Mouse (Mus musculus): Measurements from ENCODE around the gene Tubd1. TPM values are rescaled to one million over a fixed set of nuclear protein-coding genes. Genes with fewer than 3 reads are reported as not detected.

The Tubd1 gene
- 5.3 TPM for polyA plus RNA-seq (2014; fragmentation: Illumina TruSeq; extraction: RNeasy Lipid Tissue Mini Kit (QIAGEN cat#74804); ENCODE audit: insufficient read depth, low read depth, low replicate concordance)

DNA sequence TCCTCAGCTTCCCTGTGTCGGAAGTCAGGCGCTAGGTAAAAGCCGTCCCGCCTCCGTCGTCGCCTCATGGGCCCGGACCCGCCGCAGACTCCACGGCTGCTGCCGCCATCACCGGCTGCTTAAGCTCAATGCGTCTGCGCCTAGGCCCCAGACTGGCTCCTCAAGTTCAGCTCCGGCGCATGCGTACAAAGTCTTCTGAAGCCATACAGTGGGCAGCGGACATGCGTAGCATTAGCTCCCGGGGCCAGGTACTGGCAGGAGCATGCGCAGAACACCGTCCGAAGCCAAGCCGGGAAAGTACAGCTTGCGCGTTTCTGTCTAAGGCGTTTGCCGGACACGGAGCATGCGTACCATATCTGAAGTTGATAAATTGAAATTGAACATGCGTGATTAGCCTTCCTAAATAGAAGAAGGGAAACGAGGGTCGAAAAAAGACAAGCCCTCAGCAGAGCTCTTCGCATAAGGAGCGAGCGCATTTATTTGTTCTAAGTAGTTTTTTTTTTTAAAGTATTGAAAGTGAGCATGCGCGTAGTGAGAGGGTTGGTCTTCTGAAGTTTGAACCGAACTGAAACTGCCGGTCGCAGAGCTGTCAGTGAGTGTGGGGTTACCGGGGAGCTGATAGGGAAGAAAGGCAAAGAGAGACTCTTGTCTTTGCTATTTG lies at the start of gene Tubd1, which contains the start of gene Rps6kb1:
TSS of gene Tubd1 (plus strand) at position 353 of the 661 bp plus-strand sequence.
TSS of gene Rps6kb1 (minus strand) at position 167 of the 661 bp plus-strand sequence.

Other genes starting within 250 kb of the Tubd1 start
- 6.5 TPM for gene Med13, start 187.4 kb upstream of the Tubd1 start, polyA plus RNA-seq (2014; fragmentation: Illumina TruSeq; extraction: RNeasy Lipid Tissue Mini Kit (QIAGEN cat#74804); ENCODE audit: insufficient read depth, low read depth, low replicate concordance)
- 16.4 TPM for gene Rnft1, start 60.3 kb upstream of the Tubd1 start, polyA plus RNA-seq (2014; fragmentation: Illumina TruSeq; extraction: RNeasy Lipid Tissue Mini Kit (QIAGEN cat#74804); ENCODE audit: insufficient read depth, low read depth, low replicate concordance)
- gene Rps6kb1, start 186 bp upstream of the Tubd1 start, polyA plus RNA-seq (2014; fragmentation: Illumina TruSeq; extraction: RNeasy Lipid Tissue Mini Kit (QIAGEN cat#74804); ENCODE audit: insufficient read depth, low read depth, low replicate concordance) = 9.7 TPM
- 95.0 TPM for gene Vmp1, start 138.8 kb downstream of the Tubd1 start, polyA plus RNA-seq (2014; fragmentation: Illumina TruSeq; extraction: RNeasy Lipid Tissue Mini Kit (QIAGEN cat#74804); ENCODE audit: insufficient read depth, low read depth, low replicate concordance)
- 7.4 TPM for gene Ptrh2, start 139.0 kb downstream of the Tubd1 start, polyA plus RNA-seq (2014; fragmentation: Illumina TruSeq; extraction: RNeasy Lipid Tissue Mini Kit (QIAGEN cat#74804); ENCODE audit: insufficient read depth, low read depth, low replicate concordance)
- gene Cltc, start 212.6 kb downstream of the Tubd1 start, polyA plus RNA-seq (2014; fragmentation: Illumina TruSeq; extraction: RNeasy Lipid Tissue Mini Kit (QIAGEN cat#74804); ENCODE audit: insufficient read depth, low read depth, low replicate concordance) = 77.9 TPM